Mouse (Mus musculus) gastrocnemius, postnatal 10 days (tissue): ENCODE measurements around the gene Coro7. TPM values are rescaled to one million over a fixed set of nuclear protein-coding genes. Genes with fewer than 3 reads are reported as not detected.
"Not testable (repeated sequence)": the region's sequence is repeated elsewhere in the genome, so short reads cannot be mapped to it uniquely, and the experiment has no call there.

Experiments
- DNase-seq: peaks from one replicate; pipeline ENCODE4 v3.0.0; 2021; ENCODE audit warnings: mixed read lengths
- long read RNA-seq, 2 experiments: library from polyadenylated mRNA; stranded (forward); transcript quantifications; one replicate each; pipeline ENCODE4 v2.0.0; 2021
- total RNA-seq, 2 experiments: library from RNA; stranded (reverse); gene quantifications; 2 replicates each; pipeline ENCODE4 v1.2.3; 2021

Gene Coro7
- total RNA-seq: 10 to 100 TPM; 16.3 to 23.3 TPM
- long read RNA-seq, experiment 1, full-length matches to known transcripts: 6 of 22 reads
- long read RNA-seq, experiment 1, partial matches to known transcripts: 9 of 22 reads
- long read RNA-seq, experiment 1, other reads (novel, unspliced or antisense): 7 of 22 reads
- long read RNA-seq, experiment 2, full-length matches to known transcripts: 6 of 24 reads
- long read RNA-seq, experiment 2, partial matches to known transcripts: 11 of 24 reads
- long read RNA-seq, experiment 2, other reads (novel, unspliced or antisense): 7 of 24 reads

- peak; percentile 80 for DNase-seq
Observed at GRCm38 (mm10) chr16:4679121-4680018, at the start of gene Coro7. Coro7 (minus strand) TSS chr16:4679777.

- DNase-seq: no peak
Observed at GRCm38 (mm10) chr16:4727963-4728362, 48.4 kb upstream of the Coro7 start.

- no peak for DNase-seq
Observed at GRCm38 (mm10) chr16:4727526-4727925, 47.9 kb upstream of the Coro7 start.

- DNase-seq: no peak
Observed at GRCm38 (mm10) chr16:4726528-4727128, 47.1 kb upstream of the Coro7 start.

- DNase-seq: peak; percentile 97
Observed at GRCm38 (mm10) chr16:4725780-4726527, 46.4 kb upstream of the Coro7 start, which contains the start of gene Hmox2. Hmox2 (plus strand) TSS chr16:4726361.

GRCm38 (mm10) chr16:4725266-4725665, 45.7 kb upstream of the Coro7 start:
- DNase-seq: no peak

GRCm38 (mm10) chr16:4722915-4723209, 43.3 kb upstream of the Coro7 start:
- no peak for DNase-seq

GRCm38 (mm10) chr16:4722128-4722914, 42.7 kb upstream of the Coro7 start:
- no peak for DNase-seq

- DNase-seq: peak; percentile 50
Observed at GRCm38 (mm10) chr16:4718753-4719518, 39.4 kb upstream of the Coro7 start, which contains the start of gene Nmral1. Nmral1 (minus strand) TSS chr16:4719356.

GRCm38 (mm10) chr16:4717866-4718265, 38.3 kb upstream of the Coro7 start:
- DNase-seq: no peak

GRCm38 (mm10) chr16:4713861-4714710, 34.5 kb upstream of the Coro7 start:
- no peak for DNase-seq

- no peak for DNase-seq
Observed at GRCm38 (mm10) chr16:4711173-4711572, 31.6 kb upstream of the Coro7 start.

GRCm38 (mm10) chr16:4705541-4705940, 26.0 kb upstream of the Coro7 start:
- DNase-seq: no peak

- DNase-seq: no peak
Observed at GRCm38 (mm10) chr16:4702646-4703045, 23.1 kb upstream of the Coro7 start.

GRCm38 (mm10) chr16:4701211-4701610, 21.6 kb upstream of the Coro7 start:
- DNase-seq: no peak

GRCm38 (mm10) chr16:4689371-4689770, 9.8 kb upstream of the Coro7 start:
- not testable (repeated sequence) for DNase-seq

GRCm38 (mm10) chr16:4684457-4684791, 4.8 kb upstream of the Coro7 start:
- DNase-seq: no peak

GRCm38 (mm10) chr16:4683581-4684456, 4.2 kb upstream of the Coro7 start:
- peak; percentile 100 for DNase-seq

GRCm38 (mm10) chr16:4683193-4683580, 3.6 kb upstream of the Coro7 start:
- no peak for DNase-seq
